Mouse (Mus musculus) left cerebral cortex, postnatal 10 days (tissue): Measurements from ENCODE around the gene Sh3bp2. TPM values are rescaled to one million over a fixed set of nuclear protein-coding genes. Genes with fewer than 3 reads are reported as not detected.
A peak's percentile ranks its signal among the peaks of the same experiment; 100 is the strongest.

Experiments
- DNase-seq, 2 experiments: peaks; one replicate each; pipeline ENCODE4 v3.0.0; 2021 to 2022; ENCODE audit warnings: low spot score in 2 of 2, mixed read lengths in 1 of 2; ENCODE audit errors: extremely low spot score in 1 of 2
- intact Hi-C: fragments of 180-260 bp; cut with DNase I; formaldehyde crosslinking; loops from one replicate; pipeline ENCODE4 v1.15.1; 2025
- total RNA-seq, 2 experiments: library from RNA; stranded (reverse); gene quantifications; 2 replicates each; pipeline ENCODE4 v1.2.3; 2021

Sh3bp2 gene
- total RNA-seq, 2 experiments from 2014 or later = 6.4 to 7.3 TPM

GRCm38 (mm10) chr5:34521337-34521736, 4.3 kb upstream of the Sh3bp2 start:
- intact Hi-C loops = no loop called here
- DNase-seq = no peak

GRCm38 (mm10) chr5:34523958-34524485, 1.6 kb upstream of the Sh3bp2 start:
- intact Hi-C loops = no loop called here

GRCm38 (mm10) chr5:34524511-34524910, 1.1 kb upstream of the Sh3bp2 start:
- intact Hi-C loops = no loop called here
- no peak for DNase-seq

More at GRCm38 (mm10) chr5:34523958-34524485, 1.6 kb upstream of the Sh3bp2 start:
- DNase-seq = no peak

GRCm38 (mm10) chr5:34526477-34526775, 788 bp downstream of the Sh3bp2 start:
- no peak for DNase-seq
- intact Hi-C loops = no loop called here

GRCm38 (mm10) chr5:34527352-34527751, 1.7 kb downstream of the Sh3bp2 start:
- no peak for DNase-seq
- intact Hi-C loops = no loop called here

GRCm38 (mm10) chr5:34528724-34529123, 3.1 kb downstream of the Sh3bp2 start:
- no peak for DNase-seq
- intact Hi-C loops = no loop called here

- intact Hi-C loops = no loop called here
- DNase-seq = no peak
Observed at GRCm38 (mm10) chr5:34530116-34530515, 4.5 kb downstream of the Sh3bp2 start.

GRCm38 (mm10) chr5:34530687-34531086, 5.0 kb downstream of the Sh3bp2 start:
- peak in 1 of 2 experiments; percentile 15 for DNase-seq

GRCm38 (mm10) chr5:34533066-34533465, 7.4 kb downstream of the Sh3bp2 start:
- no peak for DNase-seq
- intact Hi-C loops = no loop called here

More at GRCm38 (mm10) chr5:34530687-34531086, 5.0 kb downstream of the Sh3bp2 start:
- intact Hi-C loops = no loop called here

- intact Hi-C loops = no loop called here
- DNase-seq = peak in 1 of 2 experiments; percentile 21
Observed at GRCm38 (mm10) chr5:34533820-34534219, 8.2 kb downstream of the Sh3bp2 start.

GRCm38 (mm10) chr5:34534776-34535581, 9.3 kb downstream of the Sh3bp2 start:
- intact Hi-C loops = no loop called here
- peak in 1 of 2 experiments; percentile 18 for DNase-seq

GRCm38 (mm10) chr5:34535831-34536230, 10.2 kb downstream of the Sh3bp2 start:
- no peak for DNase-seq
- intact Hi-C loops = no loop called here

GRCm38 (mm10) chr5:34538079-34538478, 12.4 kb downstream of the Sh3bp2 start:
- intact Hi-C loops = no loop called here
- DNase-seq = no peak

- intact Hi-C loops = no loop called here
- DNase-seq = no peak
Observed at GRCm38 (mm10) chr5:34538527-34538926, 12.9 kb downstream of the Sh3bp2 start.

- no peak for DNase-seq
- intact Hi-C loops = no loop called here
Observed at GRCm38 (mm10) chr5:34539121-34539520, 13.5 kb downstream of the Sh3bp2 start.

- intact Hi-C loops = no loop called here
- DNase-seq = no peak
Observed at GRCm38 (mm10) chr5:34542166-34542565, 16.5 kb downstream of the Sh3bp2 start.

- intact Hi-C loops = no loop called here
- peak in 1 of 2 experiments; percentile 58 for DNase-seq
Observed at GRCm38 (mm10) chr5:34543114-34543513, 17.5 kb downstream of the Sh3bp2 start.

GRCm38 (mm10) chr5:34547410-34547809, 21.8 kb downstream of the Sh3bp2 start:
- DNase-seq = no peak
- intact Hi-C loops = no loop called here

GRCm38 (mm10) chr5:34549135-34549482, 23.5 kb downstream of the Sh3bp2 start:
- intact Hi-C loops = no loop called here
- no peak for DNase-seq

- intact Hi-C loops = no loop called here
- DNase-seq = peak in 1 of 2 experiments; percentile 65
Observed at GRCm38 (mm10) chr5:34549483-34550221, 24.0 kb downstream of the Sh3bp2 start.
